Mouse (Mus musculus): ENCODE measurements around the gene Phf11a.

- TF ChIP-seq CTCF (IDR thresholded peaks at IDR 0.05; ENCODE audit: low read depth): no peak
- TF ChIP-seq EP300 (IDR thresholded peaks at IDR 0.05; ENCODE audit: low read depth): no peak
These were observed 42.2 kb upstream of the Phf11a start for GRCm38 (mm10) chr14:59339541-59339940.

All from heart, postnatal 0 days (tissue).